Mouse (Mus musculus) kidney, adult 2 months (tissue): Measurements from ENCODE around the gene Gm37240.

Experiments used
- CTCF ChIP-seq: fragments of 200-500 bp; conservative IDR thresholded peaks from 2 replicates; pipeline ENCODE4 v1.5.1; 2011; ENCODE audit warnings: low read depth, mild to moderate bottlenecking, control low read depth, low read length, moderate library complexity, mixed read lengths; ENCODE audit not compliant: insufficient read depth, insufficient read length
- POLR2A ChIP-seq: fragments of 200-500 bp; IDR thresholded peaks from one replicate; pipeline ENCODE4 v1.6.1; 2011; ENCODE audit warnings: low read depth, low read length, control low read depth

DNA sequence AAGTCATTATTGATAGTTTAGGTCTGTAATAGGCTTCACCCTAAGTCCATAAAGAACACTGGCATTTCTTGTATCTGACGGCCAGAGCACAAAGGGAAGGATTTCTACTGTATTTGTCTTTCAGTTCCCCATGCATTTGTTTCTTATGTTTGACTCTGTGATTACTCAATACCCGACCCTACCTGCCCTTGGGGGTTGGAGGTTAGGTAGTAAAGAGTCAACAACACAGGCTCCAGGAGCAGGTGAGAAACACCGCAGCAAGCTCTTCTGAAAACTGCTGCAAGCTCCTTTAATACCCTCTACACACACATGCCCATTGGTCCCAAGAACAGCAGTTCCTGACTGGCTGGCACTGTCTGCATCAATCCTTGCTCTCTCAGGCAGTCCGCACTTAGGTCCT, 1020.5 kb downstream of the Gm37240 start:
- TF ChIP-seq POLR2A (no peak), CTCF (no peak)
